Comparison of ENCODE assay signal across 11 mouse cellular contexts in genomic region chr6:112311385-112311784, GRCm38 (mm10). TPM values are rescaled to one million over a fixed set of nuclear protein-coding genes. Genes with fewer than 3 reads are reported as not detected.
A peak's percentile ranks its signal among the peaks of the same experiment; 100 is the strongest.
DNase-seq lines count a peak whose midpoint lies in the region; ATAC-seq and TF ChIP-seq lines count a peak whose summit lies in the region.
"Had no signal": no experiment of that assay in that cellular context is flagged by ENCODE, and none has a peak within 500 bp of the region (broad histone marks: within the 10 kb centered on the region; RNA-seq: fewer than 3 reads in every experiment).

No protein-coding gene starts in this region.

- no peak for TF ChIP-seq CTCF in left cerebral cortex, adult 2 months (IDR thresholded peaks at IDR 0.05)
- TF ChIP-seq CTCF in gastrocnemius, adult 2 months (IDR thresholded peaks at IDR 0.05) = no peak

- ATAC-seq in forebrain, embryonic 15.5 days (replicated peaks) = peak; percentile 89
- ATAC-seq in forebrain, embryonic 12.5 days (ENCODE audit: low FRiP score) = no peak
- ATAC-seq in limb, embryonic 12.5 days (ENCODE audit: insufficient number of reproducible peaks, insufficient read depth, low FRiP score, low TSS enrichment, low read depth) = 0 out of 2 replicates have a peak, but pooled peaks have one; percentile 24
- ATAC-seq: liver, embryonic 12.5 days had no signal

- WGBS in forebrain, embryonic 15.5 days = 18% methylated on average over 4 of the region's 4 CpGs
- 40% methylated on average over 4 of the region's 4 CpGs for WGBS in forebrain, embryonic 12.5 days
- 14% methylated on average over 4 of the region's 4 CpGs for WGBS in limb, embryonic 12.5 days

- H3K9me3 ChIP-seq in forebrain, embryonic 15.5 days = no peaks in the 10 kb centered on the region
- H3K9me3 ChIP-seq in forebrain, embryonic 12.5 days = no peaks in the 10 kb centered on the region
- H3K9me3 ChIP-seq in limb, embryonic 12.5 days = no peaks in the 10 kb centered on the region
- H3K9me3 ChIP-seq: liver, embryonic 12.5 days; midbrain, embryonic 12.5 days had no signal

- H3K4me3 ChIP-seq in forebrain, embryonic 15.5 days = no peak overlapping the region
- no peak overlapping the region for H3K4me3 ChIP-seq in forebrain, embryonic 12.5 days (replicated peaks)
- no peak overlapping the region for H3K4me3 ChIP-seq in left cerebral cortex, adult 2 months
- no peak overlapping the region for H3K4me3 ChIP-seq in limb, embryonic 12.5 days (replicated peaks)
- H3K4me3 ChIP-seq in gastrocnemius, adult 2 months = no peak overlapping the region
- H3K4me3 ChIP-seq: liver, embryonic 12.5 days; midbrain, embryonic 12.5 days had no signal

- peak overlapping the region; percentile 39; the same call in 1 of the 2 replicates for H3K27ac ChIP-seq in forebrain, embryonic 15.5 days (replicated peaks)
- H3K27ac ChIP-seq in forebrain, embryonic 12.5 days = no peak overlapping the region
- no peak overlapping the region for H3K27ac ChIP-seq in left cerebral cortex, adult 2 months
- no peak overlapping the region for H3K27ac ChIP-seq in limb, embryonic 12.5 days
- H3K27ac ChIP-seq in gastrocnemius, adult 2 months = no peak overlapping the region
- H3K27ac ChIP-seq: liver, embryonic 12.5 days; midbrain, embryonic 12.5 days had no signal

- H3K4me2 ChIP-seq in forebrain, embryonic 15.5 days (replicated peaks) = no peak overlapping the region
- H3K4me2 ChIP-seq in forebrain, embryonic 12.5 days = no peak overlapping the region
- H3K4me2 ChIP-seq in limb, embryonic 12.5 days = no peak overlapping the region
- H3K4me2 ChIP-seq: liver, embryonic 12.5 days; midbrain, embryonic 12.5 days had no signal

- H3K4me1 ChIP-seq in forebrain, embryonic 15.5 days = peaks cover 8% of the 10 kb centered on the region
- H3K4me1 ChIP-seq in forebrain, embryonic 12.5 days = no peaks in the 10 kb centered on the region
- H3K4me1 ChIP-seq in limb, embryonic 12.5 days (replicated peaks) = peaks cover 17% of the 10 kb centered on the region
- H3K4me1 ChIP-seq: liver, embryonic 12.5 days; midbrain, embryonic 12.5 days had no signal

- no peaks in the 10 kb centered on the region for H3K36me3 ChIP-seq in forebrain, embryonic 15.5 days
- H3K36me3 ChIP-seq in forebrain, embryonic 12.5 days (replicated peaks) = no peaks in the 10 kb centered on the region
- H3K36me3 ChIP-seq in limb, embryonic 12.5 days = 0 out of 2 replicates have a peak, but pooled peaks cover 3% of the 10 kb centered on the region
- H3K36me3 ChIP-seq: liver, embryonic 12.5 days; midbrain, embryonic 12.5 days had no signal

- DNase-seq in left cerebral cortex, postnatal 14 days (ENCODE audit: low spot score in 2 of 2) = peak; percentile 15 to 37
- DNase-seq in left cerebral cortex, adult 2 months (ENCODE audit: extremely low spot score in 1 of 2, low spot score in 2 of 2) = no peak
- peak; percentile 4 to 13 for DNase-seq in frontal cortex, adult 2 months (ENCODE audit: extremely low spot score in 1 of 2, low spot score in 1 of 2)
- DNase-seq in urinary bladder, postnatal 14 days (ENCODE audit: low spot score) = no peak
- no peak for DNase-seq in gastrocnemius, adult 2 months
- DNase-seq: B cell, adult 2 months had no signal

- intact Hi-C loops in left cerebral cortex, postnatal 14 days (cut with DNase I) = no loop called here
- intact Hi-C loops in left cerebral cortex, adult 2 months (cut with DNase I) = no loop called here
- intact Hi-C loops in gastrocnemius, adult 2 months (cut with DNase I) = no loop called here

- no peak overlapping the region for H3K9ac ChIP-seq in forebrain, embryonic 15.5 days (replicated peaks)
- no peak overlapping the region for H3K9ac ChIP-seq in forebrain, embryonic 12.5 days
- H3K9ac ChIP-seq in limb, embryonic 12.5 days (replicated peaks) = no peak overlapping the region
- H3K9ac ChIP-seq: liver, embryonic 12.5 days; midbrain, embryonic 12.5 days had no signal

- no peaks in the 10 kb centered on the region for H3K27me3 ChIP-seq in forebrain, embryonic 15.5 days
- H3K27me3 ChIP-seq in forebrain, embryonic 12.5 days = no peaks in the 10 kb centered on the region
- H3K27me3 ChIP-seq in limb, embryonic 12.5 days = no peaks in the 10 kb centered on the region
- H3K27me3 ChIP-seq: liver, embryonic 12.5 days; midbrain, embryonic 12.5 days had no signal

RNA-seq across cellular contexts. Expression of gene Lmcd1, which starts 37.8 kb away (rescaled TPM):
- 14.2 and 15.3 TPM in 2 replicates for polyA plus RNA-seq in forebrain, embryonic 15.5 days (2015; fragmentation: Nextera tagmentation; extraction: Ambion mirVana)
- 8.3 and 9.0 TPM in 2 replicates for polyA plus RNA-seq in forebrain, embryonic 12.5 days (2016; fragmentation: Nextera tagmentation; extraction: Ambion mirVana)
- total RNA-seq in left cerebral cortex, postnatal 14 days (2021) = 10 to 100 TPM; 17.4 to 23.4 TPM
- total RNA-seq in left cerebral cortex, adult 2 months (2021) = 1 to 10 TPM; 6.9 to 9.6 TPM
- 10.7 and 12.6 TPM in 2 replicates for polyA plus RNA-seq in frontal cortex, adult 2 months (2012; rRNA removed)
- polyA plus RNA-seq in limb, embryonic 12.5 days (2016; fragmentation: Nextera tagmentation; extraction: Ambion mirVana) = 10.0 and 11.9 TPM in 2 replicates
- 100 to 1,000 TPM in 1 of 2 experiments, 10 to 100 TPM in 1; 70.8 to 175 TPM for total RNA-seq in gastrocnemius, adult 2 months (2021)

Comparison
In these comparisons a context has a peak if more than half of its experiments do, and no peak if none do; other contexts are left out.
1. DNase-seq: peak in left cerebral cortex, postnatal 14 days (2 of 2) and frontal cortex, adult 2 months (2 of 2); none in left cerebral cortex, adult 2 months (0 of 2), urinary bladder, postnatal 14 days (single experiment) and gastrocnemius, adult 2 months (single experiment).